Mouse (Mus musculus) olfactory bulb, adult 2 months (tissue): ENCODE data around the gene Ezh1. TPM values are rescaled to one million over a fixed set of nuclear protein-coding genes. Genes with fewer than 3 reads are reported as not detected.

Experiments used
- H3K27ac ChIP-seq: fragments of 200-500 bp; 2 replicates; pipeline ENCODE4 v1.5.1; 2012; ENCODE audit warnings: low read depth, low read length; ENCODE audit not compliant: insufficient read depth
- H3K4me1 ChIP-seq: fragments of 200-500 bp; 2 replicates; pipeline ENCODE4 v1.6.1; 2012; ENCODE audit warnings: low read length; ENCODE audit not compliant: control insufficient read depth, insufficient read depth
- H3K4me3 ChIP-seq: fragments of 200-500 bp; 2 replicates; pipeline ENCODE4 v1.5.1; 2012; ENCODE audit warnings: mild to moderate bottlenecking, low read depth, low read length, moderate library complexity; ENCODE audit not compliant: insufficient read depth
- CTCF ChIP-seq: fragments of 200-500 bp; IDR thresholded peaks from 2 replicates; pipeline ENCODE4 v1.5.1; 2012; ENCODE audit warnings: low read depth, mild to moderate bottlenecking, low read length, moderate library complexity; ENCODE audit not compliant: insufficient read depth
- POLR2A ChIP-seq: fragments of 200-500 bp; IDR thresholded peaks from 2 replicates; pipeline ENCODE4 v1.6.1; 2012; ENCODE audit warnings: mild to moderate bottlenecking, low read depth, low read length, moderate library complexity; ENCODE audit not compliant: insufficient read depth
- WGBS: fragments of 180-500 bp; shearing (Covaris S2); methylation state at CpG from one replicate; pipeline ENCODE4 v1.1.7; 2018; 5-methylcytosine and 5-hydroxymethylcytosine counted together
- polyA plus RNA-seq: library from polyadenylated mRNA; stranded (reverse); fragments of >200 nt; gene quantifications from 2 replicates; pipeline ENCODE4 v1.2.4, GENCODE M21; 2012; ENCODE audit warnings: low replicate concordance; ENCODE audit not compliant: missing spikeins, insufficient read depth, insufficient read length

Gene Ezh1
- polyA plus RNA-seq, 1 experiment: not detected

DNA sequence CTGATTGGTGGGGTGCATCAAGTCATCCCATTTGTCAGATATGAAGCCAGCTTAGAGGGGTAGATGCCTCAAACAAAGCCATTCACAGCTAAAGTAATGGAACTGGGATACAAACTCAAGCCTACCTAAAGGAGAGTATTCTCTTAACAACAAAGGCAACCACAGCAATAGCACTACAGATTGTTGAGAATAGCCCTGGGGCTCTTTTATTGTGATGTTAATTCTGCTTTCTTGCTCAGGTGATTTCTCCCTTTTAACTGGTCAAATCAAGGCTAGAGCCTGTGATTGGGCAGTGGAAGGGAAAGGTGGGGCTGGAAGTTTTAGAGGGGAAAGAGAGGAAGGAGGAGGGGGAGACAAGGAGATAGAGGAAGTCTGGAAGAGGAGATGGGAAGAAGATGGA lies 7.9 kb upstream of the Ezh1 start:
- peaks cover 33% of the 10 kb centered on the region for H3K4me1 ChIP-seq
- no peak overlapping the region for H3K4me3 ChIP-seq
- TF ChIP-seq POLR2A: no peak
- no peak for TF ChIP-seq CTCF
- no peak overlapping the region for H3K27ac ChIP-seq

DNA sequence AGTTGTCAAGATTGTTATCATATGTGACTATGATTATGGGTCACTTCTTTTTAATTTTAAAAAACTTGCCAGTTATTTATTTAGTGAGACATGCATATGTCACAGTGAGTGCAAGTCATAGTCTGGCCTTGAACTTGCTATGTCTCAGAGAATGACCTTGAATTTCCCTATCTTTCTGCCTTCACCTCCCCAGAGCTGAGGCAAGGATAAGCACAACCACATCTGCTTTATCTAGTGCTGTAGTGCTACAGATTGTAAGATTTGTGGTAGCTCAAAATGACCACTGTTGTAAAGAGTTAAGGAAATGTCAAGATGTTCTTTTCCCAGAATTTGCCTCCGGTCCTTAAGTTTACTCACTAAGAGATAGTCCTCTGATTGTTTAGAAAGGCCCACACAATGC lies 7.0 kb upstream of the Ezh1 start:
- TF ChIP-seq CTCF (no peak), POLR2A (no peak)
- Histone ChIP-seq H3K4me1 (peaks cover 32% of the 10 kb centered on the region), H3K4me3 (no peak overlapping the region), H3K27ac (no peak overlapping the region)
- 90% methylated on average over 1 of the region's 1 CpGs for WGBS

DNA sequence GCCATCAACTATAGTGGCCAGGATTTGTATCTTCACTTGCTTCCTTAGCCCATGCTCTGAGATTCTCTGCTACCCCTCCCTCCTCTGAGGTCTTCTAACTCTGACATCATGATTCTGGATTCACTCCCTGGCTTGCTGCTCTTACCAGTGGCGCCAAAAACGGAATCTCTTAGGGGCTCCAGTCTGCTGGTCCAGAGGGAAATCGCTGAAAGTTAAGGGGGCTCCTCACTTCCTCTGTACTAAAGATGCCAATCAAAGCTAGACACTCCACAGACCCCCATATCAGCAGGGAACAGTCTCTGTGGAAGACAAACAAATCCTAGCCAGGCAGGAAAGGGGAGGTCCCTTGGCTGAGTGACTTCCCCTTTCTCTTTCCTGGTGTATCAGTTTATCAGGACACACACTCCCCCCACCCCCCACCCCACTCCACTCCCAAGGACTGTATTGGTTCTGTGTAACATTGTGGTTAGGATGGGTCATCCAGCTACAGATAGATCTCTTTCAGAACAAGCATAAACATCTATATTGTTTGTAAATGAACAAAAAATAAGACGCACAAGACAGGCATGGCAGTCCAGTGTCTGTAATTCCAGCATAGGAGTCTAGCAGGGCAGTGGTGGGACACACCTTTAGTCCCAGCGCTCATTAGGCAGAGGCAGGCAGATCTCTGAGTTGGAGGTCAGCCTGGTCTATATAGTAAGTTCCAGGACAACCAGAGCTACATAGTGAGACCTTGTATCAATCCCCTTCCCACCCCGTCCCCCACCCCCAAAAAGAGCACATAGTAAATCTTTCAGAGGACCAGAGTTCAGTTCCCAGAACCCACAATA lies 6.0 kb upstream of the Ezh1 start:
- TF ChIP-seq CTCF (no peak), POLR2A (no peak)
- peaks cover 28% of the 10 kb centered on the region for H3K4me1 ChIP-seq
- no peak overlapping the region for H3K4me3 ChIP-seq
- WGBS: 51% methylated on average over 6 of the region's 6 CpGs
- H3K27ac ChIP-seq: peak overlapping the region; percentile 96

DNA sequence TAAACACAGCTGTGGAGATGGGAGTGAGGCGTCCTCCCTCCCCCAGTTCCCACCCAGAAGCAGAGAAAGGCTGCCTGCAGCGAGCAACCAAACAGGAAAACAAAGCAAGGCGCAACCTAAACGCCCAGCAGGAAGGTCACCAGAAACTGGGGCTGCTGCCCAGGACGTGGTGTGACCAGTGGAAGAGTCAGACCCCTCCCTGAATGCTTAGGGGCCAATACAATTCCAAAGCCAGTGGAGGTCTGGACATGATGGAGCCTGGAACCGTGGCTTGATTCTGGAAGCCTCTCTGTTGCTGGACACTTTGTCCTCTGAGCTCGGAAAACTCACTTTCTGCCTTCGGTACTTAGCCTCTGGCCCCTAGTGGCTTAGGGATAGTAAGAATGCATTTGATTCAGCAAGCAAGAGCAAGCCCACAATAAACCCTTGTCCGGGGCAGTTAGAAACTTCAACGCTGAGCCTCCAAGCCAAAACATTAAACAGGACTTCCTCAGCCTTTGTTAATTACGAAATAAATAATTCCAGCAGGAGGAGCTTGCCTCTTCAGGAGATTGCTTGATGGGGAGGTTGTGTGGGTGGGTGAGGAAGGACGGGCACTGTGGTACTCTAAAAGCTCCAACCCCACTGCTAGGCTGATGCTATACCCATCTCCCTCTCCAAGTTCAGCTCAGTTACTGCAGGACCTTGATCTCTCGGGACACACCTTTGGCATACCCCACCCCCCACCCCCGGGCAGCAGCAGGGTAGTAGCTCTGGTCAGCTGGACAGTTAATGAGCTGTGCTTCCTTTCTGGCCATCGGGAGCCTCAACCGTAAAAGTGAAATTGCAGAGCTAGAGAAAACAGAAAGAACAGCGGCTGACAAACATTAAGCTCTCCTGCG lies 5.0 kb upstream of the Ezh1 start:
- peak overlapping the region; percentile 96 for H3K27ac ChIP-seq
- peaks cover 30% of the 10 kb centered on the region for H3K4me1 ChIP-seq
- no peak overlapping the region for H3K4me3 ChIP-seq
- 9% methylated on average over 18 of the region's 18 CpGs for WGBS
- 0 out of 2 replicates have a peak, but pooled peaks have one; percentile 12 for TF ChIP-seq POLR2A
- no peak for TF ChIP-seq CTCF

DNA sequence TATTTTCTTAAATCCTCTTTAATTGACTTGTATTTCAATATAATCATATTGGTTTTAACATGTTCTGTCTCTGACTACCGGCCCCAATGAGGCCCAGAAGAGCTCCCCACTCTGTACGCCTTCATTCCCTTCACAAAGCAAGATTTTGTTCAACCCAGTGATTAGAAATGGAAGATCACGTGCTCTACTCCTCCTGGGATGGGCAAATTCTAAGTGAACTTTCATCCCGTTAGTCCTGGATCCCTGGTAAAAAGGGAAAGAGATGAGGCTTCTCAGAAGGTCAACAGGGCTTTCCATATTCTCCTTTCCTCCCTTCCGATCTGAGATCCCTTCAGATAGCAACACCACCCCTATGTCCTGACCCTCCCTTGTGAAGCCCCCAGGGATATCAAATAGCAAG lies 4.3 kb upstream of the Ezh1 start:
- peak overlapping the region; percentile 96 for H3K27ac ChIP-seq
- TF ChIP-seq CTCF (no peak), POLR2A (no peak)
- H3K4me3 ChIP-seq: no peak overlapping the region
- WGBS: 13% methylated on average over 5 of the region's 5 CpGs
- H3K4me1 ChIP-seq: peaks cover 30% of the 10 kb centered on the region

DNA sequence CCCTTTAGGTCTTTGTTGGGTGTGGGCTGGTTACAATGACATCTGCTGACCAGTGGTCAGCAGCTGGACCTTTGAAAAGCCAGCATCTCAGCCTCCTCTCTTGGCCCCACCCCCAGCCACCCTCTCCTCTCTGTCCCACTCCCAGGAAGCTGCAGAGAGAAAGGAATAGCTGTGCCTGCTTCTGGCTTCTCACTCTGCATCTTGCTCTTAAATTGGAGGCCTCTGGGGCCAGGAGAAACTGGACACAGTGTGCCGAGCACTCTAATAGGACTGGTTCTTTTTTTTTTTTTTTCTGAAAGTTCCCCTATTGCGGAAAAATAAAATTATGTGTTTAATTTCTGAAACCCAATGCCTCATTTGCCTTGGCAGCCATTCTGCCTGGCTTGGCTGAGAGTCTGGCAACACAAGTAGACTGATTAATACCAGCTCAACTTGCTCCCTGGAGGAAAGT lies 3.8 kb upstream of the Ezh1 start:
- no peak overlapping the region for H3K4me3 ChIP-seq
- peaks cover 30% of the 10 kb centered on the region for H3K4me1 ChIP-seq
- H3K27ac ChIP-seq: peak overlapping the region; percentile 96
- no peak for TF ChIP-seq CTCF
- no peak for TF ChIP-seq POLR2A
- WGBS: 8% methylated on average over 2 of the region's 2 CpGs

DNA sequence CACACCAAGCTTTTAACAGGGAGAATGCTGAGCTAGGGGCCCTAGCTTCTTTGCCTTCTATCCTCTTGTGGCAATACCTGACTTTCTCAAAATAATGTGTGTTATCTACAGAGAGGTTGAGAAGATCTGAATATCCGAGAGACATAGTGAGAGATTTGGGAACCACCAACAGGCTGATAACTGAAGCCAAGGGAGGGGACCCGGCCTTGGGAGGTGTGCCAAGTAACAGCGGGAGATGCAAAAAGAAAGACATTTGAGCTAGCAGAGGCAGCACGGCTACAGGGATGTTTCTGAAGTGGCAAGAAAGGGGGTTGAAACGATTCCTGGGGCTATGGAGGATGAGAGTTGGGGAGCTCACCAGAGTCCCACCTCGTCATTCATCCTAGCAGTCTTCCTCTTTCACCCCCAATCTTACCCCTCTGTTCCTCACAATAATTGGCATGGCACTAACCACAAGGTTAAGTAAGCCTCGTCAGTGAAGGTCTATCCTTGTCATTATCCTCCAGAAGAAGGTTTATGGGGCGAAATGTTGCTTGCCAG lies 3.2 kb upstream of the Ezh1 start:
- WGBS: 25% methylated on average over 8 of the region's 8 CpGs
- TF ChIP-seq CTCF (no peak), POLR2A (no peak)
- peak overlapping the region; percentile 96 for H3K27ac ChIP-seq

DNA sequence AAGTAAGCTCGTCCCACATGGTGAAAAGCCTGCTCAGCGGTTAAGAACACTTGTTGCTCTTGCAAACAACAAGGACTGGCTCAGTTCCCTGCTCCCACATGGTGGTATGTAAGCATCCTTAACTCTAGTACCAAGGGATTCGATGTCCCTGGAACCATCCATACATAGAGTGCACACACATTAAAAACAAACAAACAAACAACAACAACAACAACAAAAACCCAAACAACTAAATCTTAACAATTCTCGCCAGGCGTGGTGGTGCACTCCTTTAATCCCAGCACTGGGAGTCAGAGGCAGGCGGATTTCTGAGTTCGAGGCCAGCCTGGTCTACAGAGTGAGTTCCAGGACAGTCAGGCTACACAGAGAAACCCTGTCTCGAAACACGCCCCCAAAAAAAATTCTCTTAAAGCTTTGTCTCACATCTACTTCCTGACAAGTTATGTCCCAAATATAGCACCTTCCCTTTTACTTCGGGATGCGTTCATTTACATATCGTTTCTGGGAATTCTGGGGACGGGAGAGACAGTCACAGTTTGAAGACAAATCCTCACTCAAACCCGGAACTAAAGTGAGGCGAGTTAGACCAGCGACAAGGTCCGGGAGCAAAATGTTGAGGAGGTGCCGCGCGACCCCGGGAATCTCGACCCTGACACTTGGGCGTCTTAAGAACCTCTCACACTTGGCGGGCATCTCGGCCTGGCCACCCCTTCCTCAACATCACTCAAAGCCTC lies 765 bp downstream of the Ezh1 start:
- Histone ChIP-seq H3K4me1 (peaks cover 13% of the 10 kb centered on the region), H3K4me3 (peak overlapping the region; percentile 78), H3K27ac (no peak overlapping the region)
- TF ChIP-seq POLR2A: no peak
- no peak for TF ChIP-seq CTCF
- WGBS: 19% methylated on average over 25 of the region's 25 CpGs

More for the DNA sequence above, 3.2 kb upstream of the Ezh1 start:
- Histone ChIP-seq H3K4me1 (peaks cover 30% of the 10 kb centered on the region), H3K4me3 (no peak overlapping the region)
